Mouse (Mus musculus) urinary bladder, postnatal 25 days (tissue): ENCODE results near the gene Cfap299.
A peak's percentile ranks its signal among the peaks of the same experiment; 100 is the strongest.

Experiments used
- DNase-seq: peaks from one replicate; pipeline ENCODE4 v3.0.0; 2022; ENCODE audit warnings: low spot score

Cfap299 gene

DNA sequence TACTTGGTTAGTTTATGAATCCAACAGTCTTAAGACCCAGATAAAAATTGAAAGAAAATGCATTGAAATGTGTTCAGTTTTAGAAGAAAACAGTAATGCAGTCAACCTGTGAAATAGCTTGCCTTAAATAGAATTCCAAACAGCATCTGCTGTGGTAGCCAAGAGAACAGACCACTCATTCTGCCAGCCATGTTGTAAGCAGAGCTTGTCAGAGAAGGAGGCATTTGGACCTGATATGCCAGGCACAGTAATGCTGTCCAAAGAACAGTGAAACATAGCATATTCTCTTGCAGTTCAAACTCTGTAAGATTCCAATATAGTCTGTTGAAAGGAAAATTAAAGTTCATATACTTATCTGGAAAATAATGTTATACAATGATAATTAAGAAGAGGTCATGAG, 321.2 kb downstream of the Cfap299 start:
- no peak for DNase-seq

DNA sequence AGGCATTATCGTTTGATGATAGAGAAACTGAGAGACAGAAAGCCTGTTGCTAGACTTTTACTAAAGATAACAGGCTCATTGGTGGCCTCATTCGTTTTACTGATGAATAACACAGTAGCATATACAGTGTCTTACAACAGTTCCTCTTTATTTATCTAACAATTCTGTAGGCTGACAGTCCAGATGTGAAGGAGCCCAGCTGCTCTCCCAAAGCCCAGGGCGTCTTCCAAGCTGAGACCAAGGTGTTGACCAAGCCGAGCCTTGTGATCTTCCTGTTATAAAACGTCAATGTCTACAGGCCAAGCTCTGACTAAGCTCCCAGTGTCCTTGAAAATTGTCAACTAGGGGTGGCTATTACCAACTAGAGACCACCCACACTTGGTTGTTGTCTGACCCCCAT, 321.9 kb downstream of the Cfap299 start:
- no peak for DNase-seq

DNA sequence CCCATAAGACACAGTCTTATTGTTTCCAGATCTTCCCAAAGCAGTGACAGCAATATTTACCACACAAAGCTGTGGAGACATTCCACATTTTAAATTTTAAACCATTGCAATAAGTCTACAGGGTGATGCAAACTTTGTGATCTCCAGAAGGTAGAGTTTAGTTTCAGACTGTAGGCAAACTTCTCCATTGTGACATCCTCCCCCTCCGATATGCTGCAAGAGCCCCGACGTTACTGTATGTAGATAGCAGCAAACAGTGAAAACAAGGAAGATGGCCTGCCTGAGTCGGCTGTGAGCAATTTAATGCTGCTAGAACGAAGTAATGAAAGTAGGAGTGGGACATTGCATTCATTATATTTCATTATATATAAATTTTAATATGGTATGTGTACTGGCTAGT, 359.1 kb downstream of the Cfap299 start:
- no peak for DNase-seq

DNA sequence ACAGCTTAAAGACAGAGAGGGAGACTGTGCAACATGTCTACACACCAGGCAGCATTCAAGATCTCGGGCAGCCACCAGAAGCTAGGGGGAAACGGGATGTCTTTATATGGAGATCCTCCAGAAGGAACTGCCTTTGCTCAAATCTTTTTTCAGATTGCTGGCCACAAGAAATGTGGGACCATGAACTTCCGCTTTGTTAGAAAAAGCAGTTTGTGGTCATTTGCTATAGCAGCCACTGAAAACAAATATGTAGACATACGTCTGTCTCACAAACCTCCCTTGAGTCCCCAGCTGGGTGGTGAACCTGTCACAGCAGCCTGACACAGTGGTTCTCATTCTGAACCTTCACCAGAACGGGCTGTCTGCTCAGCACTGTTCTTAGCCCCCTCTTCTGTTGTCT, 363.0 kb downstream of the Cfap299 start:
- no peak for DNase-seq

DNA sequence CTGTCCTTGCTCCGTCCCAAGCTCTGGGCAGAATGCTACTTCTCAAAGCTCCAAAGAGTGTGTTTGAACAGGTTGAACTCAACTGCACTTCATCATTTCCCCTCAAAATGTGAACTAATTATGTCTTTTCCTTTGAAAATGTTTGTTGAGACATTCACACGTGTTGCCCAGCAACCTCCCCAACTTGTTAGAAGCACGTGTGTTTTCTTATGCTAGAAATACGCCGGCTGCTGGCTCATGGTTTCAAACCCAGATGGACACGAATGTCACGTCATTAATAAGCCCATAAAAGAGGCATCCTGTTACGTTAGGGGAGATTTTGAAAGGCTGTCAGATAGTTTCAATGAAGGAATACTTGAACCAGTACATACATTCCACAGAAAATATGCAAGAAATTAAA, 367.2 kb downstream of the Cfap299 start:
- no peak for DNase-seq

DNA sequence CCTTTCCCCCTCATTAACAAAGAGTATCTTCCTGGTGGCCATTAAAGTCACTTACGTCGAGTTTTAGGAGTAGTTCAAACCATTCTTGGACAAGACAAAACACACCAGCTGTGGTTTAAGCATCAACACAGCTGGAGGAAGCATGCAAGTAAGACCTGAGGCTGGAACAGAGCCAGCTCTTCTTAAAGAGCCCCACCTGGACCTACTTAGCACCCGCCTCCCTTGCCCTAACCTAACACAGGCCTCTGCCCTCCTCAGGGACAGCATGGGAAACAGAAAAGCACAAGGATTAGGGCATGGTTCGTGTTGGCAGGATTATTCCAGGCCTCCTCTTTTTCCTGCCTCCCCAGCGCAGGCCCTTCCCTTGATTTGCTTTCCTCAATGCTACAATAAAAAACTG, 374.9 kb downstream of the Cfap299 start:
- DNase-seq, result no peak

DNA sequence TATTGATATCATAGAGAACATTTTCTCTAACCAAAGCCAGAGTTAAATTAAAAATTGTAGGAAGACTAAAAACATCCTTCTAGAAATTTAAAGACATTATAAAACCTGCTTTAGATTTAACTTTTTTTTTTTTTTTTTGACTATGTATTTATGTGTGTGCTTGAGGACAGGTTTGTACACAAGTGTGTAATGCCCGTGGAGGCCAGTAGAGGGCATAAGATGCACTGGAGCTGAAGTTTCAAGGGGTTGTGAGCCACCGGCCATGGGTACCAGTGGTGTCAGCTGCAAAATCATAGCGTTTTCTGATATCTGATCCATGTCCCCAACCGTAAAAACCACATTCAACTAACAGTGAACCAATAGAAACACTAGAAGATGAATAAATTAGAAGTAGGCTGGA, 377.5 kb downstream of the Cfap299 start:
- DNase-seq, result no peak

DNA sequence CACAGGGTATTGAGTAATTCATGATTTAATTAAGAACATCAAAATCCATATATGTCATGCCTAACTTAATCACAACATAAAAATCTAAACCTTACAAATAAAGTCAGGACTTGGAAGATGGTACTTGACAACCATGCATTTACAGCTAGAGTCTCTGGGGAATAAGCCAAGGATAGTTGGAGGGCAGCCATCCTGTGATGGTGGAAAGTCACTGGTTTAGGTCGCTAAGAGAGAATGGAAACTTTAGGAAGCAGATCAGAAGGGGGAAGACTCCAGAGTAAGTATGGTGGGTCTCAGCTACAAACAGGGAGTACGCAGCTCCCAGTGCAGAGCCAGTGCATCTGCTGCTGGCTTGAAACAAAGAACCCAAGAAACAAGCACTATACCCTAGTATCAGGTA, 386.3 kb downstream of the Cfap299 start:
- DNase-seq, result no peak

DNA sequence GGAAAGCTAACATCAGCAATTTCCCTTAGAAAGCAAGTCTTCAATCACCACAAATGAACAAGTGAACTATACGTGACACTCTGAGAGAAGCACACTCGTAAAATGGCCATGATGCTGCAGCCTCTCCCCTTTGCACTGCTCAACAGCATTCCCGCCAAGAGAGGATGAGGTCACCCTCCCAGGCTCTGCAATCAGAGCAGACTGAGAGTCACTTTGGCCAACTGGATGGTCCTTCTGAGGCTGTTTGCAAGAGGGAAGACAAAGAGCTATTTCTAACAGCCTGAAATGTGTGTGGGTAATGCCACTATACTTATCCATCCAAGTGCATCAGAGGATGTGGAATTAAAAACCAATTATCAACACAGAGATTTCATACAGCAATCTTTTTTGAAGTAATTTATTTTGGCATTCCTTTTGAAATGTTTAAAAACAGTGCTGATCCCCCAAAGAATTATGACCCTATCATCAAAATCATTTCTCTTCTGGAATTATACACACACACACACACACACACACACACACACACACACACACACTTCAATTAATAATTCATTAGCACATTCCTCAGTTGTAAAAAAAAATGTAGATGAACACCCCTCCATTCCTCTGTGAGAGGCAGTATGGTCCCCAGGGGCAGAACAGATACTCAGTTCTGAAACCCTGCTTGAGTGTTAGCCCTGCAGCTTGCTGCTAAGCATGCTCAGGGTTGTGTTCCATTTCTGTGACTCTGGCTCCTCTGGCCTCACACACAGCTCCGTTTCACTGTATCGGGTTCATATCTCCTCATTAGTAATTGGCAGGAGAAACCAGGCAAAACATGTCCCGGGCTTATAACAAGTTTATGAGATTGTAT, 403.3 kb downstream of the Cfap299 start:
- no peak for DNase-seq

DNA sequence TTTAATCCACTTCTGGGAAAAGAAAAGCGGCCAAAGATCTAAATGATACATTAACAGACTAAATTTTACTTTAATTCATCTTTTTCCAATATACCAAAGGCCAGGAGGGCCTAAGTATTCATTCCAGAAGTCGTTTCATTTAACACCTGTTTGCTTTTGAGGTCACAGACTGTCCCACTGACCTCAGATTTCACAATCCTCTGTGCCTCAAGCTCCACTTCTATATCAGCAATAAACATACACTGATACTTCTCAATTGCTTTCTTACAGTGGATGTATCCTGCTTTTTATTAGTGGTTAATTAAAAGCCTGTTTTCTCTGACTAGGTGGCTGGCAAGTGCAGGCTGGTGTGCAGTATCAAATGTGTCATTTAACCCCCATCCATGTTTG, 403.9 kb downstream of the Cfap299 start:
- no peak for DNase-seq

DNA sequence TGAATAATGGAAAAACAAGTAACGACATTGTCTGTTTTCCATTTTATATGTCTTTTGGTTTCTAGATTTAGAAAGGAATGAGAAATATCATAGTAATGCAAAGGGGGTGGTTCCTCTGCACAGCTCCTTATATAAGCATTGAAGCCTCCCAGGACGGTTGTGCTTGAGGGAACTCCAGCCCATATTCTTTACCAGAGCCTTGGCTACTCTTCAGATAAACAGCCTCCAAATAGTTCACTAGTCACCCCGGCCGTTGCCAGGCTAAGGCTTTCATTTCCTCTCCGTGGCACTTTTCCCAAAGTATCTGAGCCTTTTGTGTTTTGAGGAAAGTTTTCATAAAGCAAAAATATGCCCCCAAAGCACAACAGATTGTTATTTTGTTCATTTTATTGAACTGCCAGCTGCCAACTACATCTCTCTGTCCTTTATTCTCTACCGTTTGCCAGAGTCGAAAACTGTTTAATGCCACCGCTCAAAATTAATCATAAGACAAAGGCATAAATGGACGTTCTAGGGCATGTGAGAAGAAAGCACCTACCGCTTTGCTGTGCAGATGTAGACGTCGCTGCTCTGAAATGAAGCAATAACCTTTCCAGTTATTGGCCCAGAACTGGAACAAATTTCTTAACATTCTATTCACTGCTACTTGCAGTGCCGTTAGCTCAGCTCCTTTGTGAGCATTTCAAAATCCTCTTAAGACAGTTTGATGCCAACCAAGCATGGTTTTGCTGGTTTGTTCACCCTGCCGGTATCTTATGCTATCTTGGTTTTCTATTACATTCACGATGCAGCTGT, 433.0 kb downstream of the Cfap299 start:
- no peak for DNase-seq

DNA sequence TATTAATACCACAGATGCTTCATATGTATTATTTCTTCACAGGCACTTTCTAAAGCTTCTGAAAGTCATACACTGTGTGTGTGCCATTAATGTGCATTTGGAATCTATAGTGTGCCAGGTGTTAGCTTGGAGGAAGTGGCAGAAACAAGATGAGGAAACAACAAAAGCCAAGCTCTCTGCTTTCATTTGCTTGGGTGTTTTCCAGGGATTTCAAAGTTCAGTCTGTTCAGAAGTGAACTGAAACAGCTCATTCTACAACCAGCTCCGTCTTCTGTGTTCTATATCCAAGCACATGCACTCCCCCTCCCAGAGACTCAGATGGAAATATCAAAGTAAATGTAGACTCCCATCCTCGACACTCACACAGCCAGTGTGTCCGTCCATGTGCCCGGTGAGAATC, 449.5 kb downstream of the Cfap299 start:
- DNase-seq, result no peak

DNA sequence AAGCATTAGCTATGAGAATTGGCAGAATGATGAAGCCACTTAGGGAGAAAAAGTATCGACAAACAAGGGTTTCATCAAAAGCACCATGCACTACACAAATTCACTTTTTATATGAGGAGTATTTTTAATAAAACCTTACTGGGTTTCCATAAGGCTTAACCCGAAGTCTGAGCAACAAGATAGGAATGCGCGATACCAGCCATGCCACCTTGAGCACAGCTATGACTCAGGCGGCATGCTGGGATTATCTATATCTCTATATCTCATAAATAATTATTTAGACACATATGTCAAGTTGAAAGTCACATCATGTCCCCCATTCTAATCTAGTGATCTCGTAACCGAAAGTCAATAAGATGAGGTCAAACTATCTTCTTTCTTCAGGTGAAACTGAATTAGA, 453.0 kb downstream of the Cfap299 start:
- peak; percentile 37 for DNase-seq

DNA sequence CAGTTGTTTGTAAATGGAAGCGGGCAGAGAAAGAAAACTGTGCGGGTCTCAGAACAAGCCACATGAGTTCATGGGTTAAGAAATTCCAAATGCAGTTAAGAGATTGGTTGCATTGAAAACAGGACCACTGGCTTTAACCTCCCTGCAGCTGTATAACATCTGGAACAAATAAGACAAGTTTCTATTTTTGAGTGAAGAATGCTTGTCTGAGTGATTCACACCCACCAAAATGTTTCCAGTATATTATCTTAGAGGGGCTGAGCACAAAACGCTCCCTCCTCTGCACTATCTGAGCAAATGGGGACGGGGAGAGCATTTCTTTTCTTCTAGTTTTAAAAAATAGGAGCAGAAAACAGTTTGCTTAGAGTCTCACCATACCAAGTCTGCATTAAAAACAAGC, 458.6 kb downstream of the Cfap299 start:
- DNase-seq, result no peak

DNA sequence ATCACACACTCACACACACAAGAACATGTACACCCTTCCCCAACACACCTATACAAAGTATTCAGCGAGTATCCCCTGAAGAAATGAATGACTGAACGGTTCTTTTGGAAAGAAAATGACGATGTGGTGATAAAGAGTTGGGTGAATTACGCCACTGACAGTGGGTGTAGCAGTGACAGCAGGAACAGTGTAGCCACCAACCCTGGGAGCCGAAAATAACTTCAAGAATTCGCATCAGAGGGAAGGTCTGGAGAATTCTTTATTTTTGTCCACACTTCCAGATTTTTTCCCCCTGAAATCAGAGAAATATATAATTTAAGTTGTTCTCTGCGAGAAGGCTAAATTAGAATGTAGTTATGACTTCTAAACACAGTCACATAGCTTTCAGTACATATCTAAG, 459.5 kb downstream of the Cfap299 start:
- DNase-seq, result no peak

DNA sequence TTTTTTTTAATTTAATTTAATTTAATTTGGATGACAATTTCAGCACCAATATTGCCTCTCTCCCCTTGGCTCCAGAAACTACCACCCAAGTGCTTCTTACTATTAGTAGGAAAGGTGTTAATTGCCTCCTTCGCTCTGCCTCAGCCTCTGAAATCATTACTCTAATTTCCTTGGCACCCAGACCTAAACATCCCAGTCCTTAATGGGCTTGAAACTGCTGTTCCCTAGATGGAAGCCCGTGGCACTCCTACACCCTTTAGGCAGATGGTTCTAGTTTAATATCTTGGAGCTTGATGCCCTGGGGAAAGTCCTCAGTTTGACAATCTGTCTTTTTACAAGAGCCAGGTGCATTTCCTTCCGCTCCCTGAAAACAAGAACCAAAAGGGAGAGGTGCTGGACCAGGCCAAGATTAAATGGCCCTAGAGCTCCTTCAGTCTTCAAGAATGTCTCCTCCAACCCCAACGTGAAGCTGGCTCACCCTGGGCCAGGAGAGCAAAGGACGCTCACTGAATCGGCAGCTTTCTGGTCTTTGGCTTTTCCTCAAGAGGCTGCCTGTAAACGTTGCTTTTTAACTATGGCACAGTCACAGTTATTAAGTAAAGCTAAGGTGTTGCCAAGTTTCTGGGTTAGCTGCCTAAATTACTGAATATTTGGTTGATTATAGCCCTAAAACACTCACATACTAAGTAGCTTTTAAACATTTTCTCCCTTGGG, 461.9 kb downstream of the Cfap299 start:
- no peak for DNase-seq

DNA sequence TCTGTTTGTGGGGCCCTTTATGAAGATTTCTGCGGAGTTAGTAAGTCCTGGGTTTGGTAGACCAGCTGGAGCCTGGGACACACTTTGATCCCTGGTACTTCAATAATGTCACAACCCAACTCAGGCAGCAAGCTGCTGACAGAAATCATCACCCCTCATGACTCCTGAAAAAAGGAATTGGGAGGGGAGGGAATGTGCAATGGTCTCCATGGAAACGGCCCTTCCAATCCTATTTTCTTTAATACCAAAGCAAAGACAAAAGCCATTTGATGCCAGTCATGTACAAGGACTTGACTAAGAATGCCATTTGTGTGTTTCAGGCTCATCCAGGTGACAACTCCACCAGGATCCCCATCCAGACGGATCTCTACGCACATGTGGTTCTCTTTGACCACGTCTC, 472.4 kb downstream of the Cfap299 start:
- DNase-seq, result no peak

DNA sequence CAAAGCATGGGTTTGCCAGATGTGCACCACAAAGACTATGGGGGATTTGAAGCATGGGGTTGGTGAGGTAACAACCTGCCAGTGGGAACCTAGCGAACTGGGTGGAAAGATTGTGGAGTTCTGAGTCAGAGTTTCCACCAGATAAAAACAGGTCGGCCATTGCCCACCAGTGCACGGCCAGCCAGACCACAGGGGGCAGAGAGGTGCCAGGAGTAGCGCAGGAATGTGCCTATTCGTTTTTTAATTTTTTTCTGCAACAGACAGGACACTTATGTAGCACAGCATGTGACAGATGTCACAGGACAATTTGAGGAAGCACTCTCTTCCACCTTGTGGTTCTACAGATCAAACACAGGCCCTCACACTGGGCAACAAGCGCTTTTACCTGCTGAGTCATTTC, 475.7 kb downstream of the Cfap299 start:
- no peak for DNase-seq

DNA sequence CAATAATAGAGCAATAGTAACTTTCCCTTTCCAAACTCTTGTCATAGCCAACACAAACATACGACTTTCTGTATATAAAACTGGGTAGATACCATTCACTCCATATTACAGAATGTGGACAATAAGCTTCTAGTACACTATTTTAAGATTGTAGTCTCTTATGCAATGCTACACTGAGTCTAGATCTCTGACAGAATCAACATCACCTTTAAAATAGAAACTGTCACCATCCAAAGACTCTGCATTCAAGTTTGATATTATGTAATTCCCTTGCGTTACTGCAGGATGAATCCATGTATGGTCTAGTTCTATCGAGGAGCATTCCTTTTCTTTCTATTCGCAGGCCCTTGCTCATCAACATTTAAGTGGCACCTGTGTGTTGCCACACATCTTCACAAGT, 477.4 kb downstream of the Cfap299 start:
- DNase-seq, result no peak

DNA sequence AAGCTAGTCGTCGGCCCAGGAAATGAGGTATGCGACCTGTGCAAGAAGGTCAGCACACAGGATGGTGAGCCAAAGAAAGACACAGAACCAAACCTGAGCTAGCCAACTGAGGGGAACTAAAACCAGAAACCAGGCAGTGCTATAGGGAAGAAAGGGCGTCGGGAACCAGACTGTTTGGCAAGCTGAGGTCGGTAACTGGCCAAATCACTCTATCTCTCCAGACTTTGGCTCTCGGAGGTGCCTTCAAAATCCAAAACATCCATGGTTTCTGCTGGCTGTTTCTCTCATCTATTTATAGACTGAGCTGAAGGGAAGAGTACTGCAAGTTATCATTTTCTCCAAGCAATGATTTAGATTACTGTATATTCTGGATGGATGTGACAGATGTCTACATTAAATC, 477.9 kb downstream of the Cfap299 start:
- no peak for DNase-seq

DNA sequence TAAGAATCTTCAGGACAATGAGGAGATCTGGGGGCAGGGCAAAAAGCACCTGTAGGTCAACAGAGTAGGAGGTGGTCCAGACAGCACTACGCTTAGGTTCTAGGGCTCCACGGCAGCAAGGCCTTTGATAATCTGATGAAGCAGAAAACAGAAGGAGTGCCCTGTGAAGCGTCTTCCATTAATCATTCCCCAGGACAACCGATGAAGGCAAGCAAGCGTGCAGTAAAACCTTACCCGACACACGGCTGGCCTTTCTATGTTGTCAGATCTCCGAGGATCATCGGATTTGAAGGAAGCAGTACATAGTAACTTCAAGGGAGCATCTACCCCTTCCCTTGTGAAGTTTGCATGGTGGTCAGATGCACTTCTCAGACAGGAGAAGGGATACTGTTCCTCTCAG, 478.8 kb downstream of the Cfap299 start:
- DNase-seq, result no peak

DNA sequence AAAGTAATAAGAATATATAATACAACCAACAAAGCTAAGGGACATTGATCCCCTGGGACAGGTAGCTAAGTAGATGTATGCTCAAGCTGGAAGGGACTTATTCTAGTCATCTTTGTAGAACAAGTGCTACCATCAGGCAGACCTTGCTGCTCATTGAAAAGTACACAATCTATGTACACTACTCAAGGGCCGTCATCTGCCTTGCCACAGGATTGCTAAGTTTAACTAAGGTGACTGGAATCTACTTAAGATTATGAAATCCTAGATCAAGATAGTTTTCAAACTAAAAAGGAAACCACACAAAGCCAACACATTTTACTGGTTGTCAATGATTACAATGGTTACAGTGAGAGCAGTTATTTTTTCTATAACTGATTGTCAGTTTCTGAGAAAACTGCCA, 483.3 kb downstream of the Cfap299 start:
- DNase-seq, result no peak

DNA sequence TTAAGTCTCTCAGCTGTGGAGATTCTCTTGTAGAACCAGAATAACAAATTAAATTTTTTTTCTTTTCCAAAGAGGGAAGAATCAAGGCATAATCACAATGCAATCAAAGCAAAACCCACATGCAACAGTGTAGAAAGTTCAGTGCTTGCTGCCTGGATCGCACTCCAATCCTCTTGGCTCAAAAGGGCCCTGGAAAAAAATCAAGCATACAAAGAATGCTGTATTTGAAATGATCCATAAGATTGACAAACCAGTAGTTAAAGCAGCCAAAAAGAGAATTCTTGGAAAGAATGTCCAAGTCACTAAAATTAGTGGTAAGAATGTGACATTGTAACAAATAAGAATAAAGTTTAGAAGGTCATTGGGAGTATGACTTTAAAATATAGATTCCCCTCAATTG, 486.2 kb downstream of the Cfap299 start:
- DNase-seq, result no peak
